Mouse (Mus musculus) forebrain, embryonic 10.5 days (tissue): ENCODE measurements around the gene Col26a1. TPM values are rescaled to one million over a fixed set of nuclear protein-coding genes. Genes with fewer than 3 reads are reported as not detected.

Experiments
- DNase-seq: peaks from one replicate; pipeline ENCODE4 v3.0.0-alpha.2; 2017; ENCODE audit warnings: low spot score; ENCODE audit errors: extremely low spot score
- H3K27ac ChIP-seq: fragments of 300-500 bp; sonication (generic); 2 replicates; pipeline ENCODE4 v1.5.1; 2016; ENCODE audit warnings: mild to moderate bottlenecking
- H3K27me3 ChIP-seq: fragments of 300-500 bp; sonication (generic); 2 replicates; pipeline ENCODE4 v1.6.1; 2016; ENCODE audit warnings: mild to moderate bottlenecking; ENCODE audit not compliant: poor library complexity, severe bottlenecking
- H3K36me3 ChIP-seq: fragments of 300-500 bp; sonication (generic); replicated peaks from 2 replicates; pipeline ENCODE4 v1.6.1; 2016; ENCODE audit warnings: mild to moderate bottlenecking, moderate library complexity
- H3K4me1 ChIP-seq: fragments of 300-500 bp; sonication (generic); 2 replicates; pipeline ENCODE4 v1.6.1; 2016
- H3K4me3 ChIP-seq: fragments of 300-500 bp; sonication (generic); 2 replicates; pipeline ENCODE4 v1.5.1; 2016; ENCODE audit warnings: mild to moderate bottlenecking, moderate library complexity
- H3K9me3 ChIP-seq: fragments of 300-500 bp; sonication (generic); 2 replicates; pipeline ENCODE4 v1.6.1; 2016; ENCODE audit warnings: mild to moderate bottlenecking, moderate library complexity
- WGBS: fragments of 180-500 bp; shearing (Covaris S2); methylation state at CpG from one replicate; pipeline ENCODE4 v1.1.7; 2016; 5-methylcytosine and 5-hydroxymethylcytosine counted together
- polyA plus RNA-seq: library from polyadenylated mRNA; unstranded; fragments of >200 nt; fragmentation: Nextera tagmentation; extraction: Ambion mirVana; gene quantifications from 2 replicates; pipeline ENCODE4 v1.2.1, GENCODE M21; 2016

Gene Col26a1
- polyA plus RNA-seq, result 48.6 and 48.9 TPM in 2 replicates

DNA sequence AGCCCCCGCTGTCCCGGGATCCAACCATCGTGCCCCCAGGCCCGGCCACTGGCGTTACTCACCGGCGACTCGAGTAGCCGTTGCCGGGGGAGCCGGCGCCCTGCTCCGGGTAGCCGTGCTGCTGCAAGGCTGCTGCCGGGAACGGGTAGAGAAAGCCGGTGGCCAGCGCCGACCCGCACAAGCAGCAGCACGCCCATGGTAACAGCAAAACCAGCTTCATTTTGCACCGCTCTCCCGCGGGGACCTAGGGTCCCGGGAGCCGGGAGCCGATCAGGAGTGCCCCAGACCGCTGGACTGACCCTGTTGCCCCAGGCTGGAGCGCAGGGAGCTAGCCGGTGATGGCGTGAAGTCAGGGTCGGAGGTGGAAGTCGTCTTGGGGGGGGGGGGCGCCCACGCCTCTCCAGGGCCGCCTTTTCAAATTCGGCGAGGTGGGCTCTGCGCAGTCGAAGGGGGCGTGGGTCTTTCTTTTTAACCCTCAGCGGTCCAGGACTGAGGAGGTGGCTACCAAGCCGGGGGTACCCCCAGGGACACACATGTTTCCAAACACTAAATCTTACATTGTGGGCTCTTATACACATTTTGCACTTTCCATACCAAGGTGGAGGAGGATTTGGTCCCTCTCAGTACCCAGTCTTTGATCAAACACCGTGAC, at the start of gene Col26a1:
Col26a1 (minus strand) TSS at position 422 of the 652 bp plus-strand sequence.
- Histone ChIP-seq H3K4me3 (peak within 1 kb of the TSS; percentile 59), H3K36me3 (peaks cover 4% of the 10 kb centered on the region), H3K27ac (peak within 1 kb of the TSS; percentile 82), H3K27me3 (peaks cover 50% of the 10 kb centered on the region), H3K9me3 (no peaks in the 10 kb centered on the region), H3K4me1 (peaks cover 41% of the 10 kb centered on the region)
- WGBS, result 1% methylated on average over 43 of the region's 44 CpGs
- no peak for DNase-seq

- 87% methylated on average over 14 of the region's 14 CpGs for WGBS
- Histone ChIP-seq H3K9me3 (no peaks in the 10 kb centered on the region), H3K27me3 (no peaks in the 10 kb centered on the region), H3K27ac (no peak overlapping the region), H3K4me1 (peaks cover 6% of the 10 kb centered on the region), H3K4me3 (no peak overlapping the region), H3K36me3 (0 out of 2 replicates have a peak, but pooled peaks cover 2% of the 10 kb centered on the region)
- DNase-seq, result no peak
Measured at GRCm38 (mm10) chr5:136931896-136932295, 48.9 kb upstream of the Col26a1 start.

- peak overlapping the region; percentile 80 for H3K27ac ChIP-seq
- peaks cover 13% of the 10 kb centered on the region; the same call in 1 of the 2 replicates for H3K36me3 ChIP-seq
- peak; percentile 87 for DNase-seq
- no peaks in the 10 kb centered on the region for H3K27me3 ChIP-seq
- peaks cover 6% of the 10 kb centered on the region for H3K4me1 ChIP-seq
- H3K4me3 ChIP-seq, result no peak overlapping the region
- WGBS, result 18% methylated on average over 4 of the region's 4 CpGs
- no peaks in the 10 kb centered on the region for H3K9me3 ChIP-seq
Measured at GRCm38 (mm10) chr5:136929073-136929472, 46.1 kb upstream of the Col26a1 start.

GRCm38 (mm10) chr5:136923751-136924478, 40.9 kb upstream of the Col26a1 start:
- Histone ChIP-seq H3K27ac (no peak overlapping the region), H3K27me3 (no peaks in the 10 kb centered on the region), H3K4me1 (peaks cover 9% of the 10 kb centered on the region), H3K36me3 (peaks cover 13% of the 10 kb centered on the region; the same call in 1 of the 2 replicates), H3K9me3 (no peaks in the 10 kb centered on the region), H3K4me3 (no peak overlapping the region)
- DNase-seq, result no peak
- WGBS, result 79% methylated on average over 7 of the region's 7 CpGs

- Histone ChIP-seq H3K4me1 (peaks cover 9% of the 10 kb centered on the region), H3K9me3 (no peaks in the 10 kb centered on the region), H3K27me3 (no peaks in the 10 kb centered on the region), H3K27ac (no peak overlapping the region), H3K4me3 (no peak overlapping the region), H3K36me3 (peaks cover 13% of the 10 kb centered on the region; the same call in 1 of the 2 replicates)
- DNase-seq, result no peak
- 91% methylated on average over 9 of the region's 9 CpGs for WGBS
Measured at GRCm38 (mm10) chr5:136922830-136923229, 39.8 kb upstream of the Col26a1 start.

GRCm38 (mm10) chr5:136919546-136920301, 36.7 kb upstream of the Col26a1 start:
- Histone ChIP-seq H3K36me3 (no peaks in the 10 kb centered on the region), H3K4me3 (peak overlapping the region; percentile 68), H3K27me3 (no peaks in the 10 kb centered on the region), H3K4me1 (peaks cover 9% of the 10 kb centered on the region), H3K27ac (peak overlapping the region; percentile 86), H3K9me3 (no peaks in the 10 kb centered on the region)
- DNase-seq, result no peak
- 28% methylated on average over 17 of the region's 18 CpGs for WGBS

DNA sequence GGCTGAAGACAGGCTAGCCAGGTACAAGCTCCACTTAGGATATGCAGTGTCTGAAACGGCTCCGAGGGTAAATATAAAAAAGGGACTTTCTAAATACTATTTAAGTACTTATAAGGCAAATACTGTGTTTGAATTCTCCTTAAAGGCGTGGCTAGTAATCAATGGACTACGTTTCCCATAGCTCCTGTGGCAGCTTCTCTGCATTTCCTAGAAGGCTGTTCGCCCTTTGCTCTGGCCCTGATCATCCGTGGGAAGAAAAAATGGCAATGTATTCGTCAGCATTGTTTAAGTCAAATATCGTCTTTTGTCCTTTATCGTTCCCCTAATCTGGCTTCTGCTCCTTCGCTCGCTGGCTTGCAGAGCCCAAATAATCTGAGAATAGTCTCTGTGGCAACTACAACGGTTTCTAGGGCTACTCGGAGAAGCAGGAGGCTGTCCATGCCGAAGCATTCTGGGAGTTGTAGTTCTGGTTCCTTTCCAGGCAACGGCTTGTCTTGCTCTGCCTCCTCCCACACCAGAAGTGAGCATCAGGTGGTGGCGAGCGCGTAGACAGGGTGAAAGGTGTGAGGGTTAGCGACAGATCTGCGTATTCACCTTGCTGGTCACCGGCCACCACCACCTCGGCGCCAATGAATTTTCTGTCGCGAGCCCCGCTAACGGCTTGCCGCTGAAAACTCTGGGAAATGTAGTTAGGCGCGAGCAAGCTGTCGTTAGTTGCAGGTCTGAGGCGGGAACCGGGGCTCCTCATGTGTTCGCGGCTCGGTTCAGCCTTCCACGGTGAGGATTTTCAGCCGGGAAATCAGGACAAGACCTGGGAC, 35.9 kb upstream of the Col26a1 start:
- 4% methylated on average over 38 of the region's 38 CpGs for WGBS
- peaks cover 9% of the 10 kb centered on the region for H3K4me1 ChIP-seq
- peaks cover 6% of the 10 kb centered on the region for H3K36me3 ChIP-seq
- peak; percentile 80 for DNase-seq
- peak overlapping the region; percentile 68 for H3K4me3 ChIP-seq
- no peaks in the 10 kb centered on the region for H3K9me3 ChIP-seq
- no peaks in the 10 kb centered on the region for H3K27me3 ChIP-seq
- H3K27ac ChIP-seq, result peak overlapping the region; percentile 86

- H3K27ac ChIP-seq, result no peak overlapping the region
- peaks cover 17% of the 10 kb centered on the region for H3K36me3 ChIP-seq
- no peaks in the 10 kb centered on the region for H3K9me3 ChIP-seq
- 95% methylated on average over 8 of the region's 8 CpGs for whole genome bisulfite sequencing
- no peak for DNase-seq
- peaks cover 9% of the 10 kb centered on the region for H3K4me1 ChIP-seq
- H3K27me3 ChIP-seq, result no peaks in the 10 kb centered on the region
- no peak overlapping the region for H3K4me3 ChIP-seq
Measured at GRCm38 (mm10) chr5:136917613-136918242, 34.7 kb upstream of the Col26a1 start.

DNA sequence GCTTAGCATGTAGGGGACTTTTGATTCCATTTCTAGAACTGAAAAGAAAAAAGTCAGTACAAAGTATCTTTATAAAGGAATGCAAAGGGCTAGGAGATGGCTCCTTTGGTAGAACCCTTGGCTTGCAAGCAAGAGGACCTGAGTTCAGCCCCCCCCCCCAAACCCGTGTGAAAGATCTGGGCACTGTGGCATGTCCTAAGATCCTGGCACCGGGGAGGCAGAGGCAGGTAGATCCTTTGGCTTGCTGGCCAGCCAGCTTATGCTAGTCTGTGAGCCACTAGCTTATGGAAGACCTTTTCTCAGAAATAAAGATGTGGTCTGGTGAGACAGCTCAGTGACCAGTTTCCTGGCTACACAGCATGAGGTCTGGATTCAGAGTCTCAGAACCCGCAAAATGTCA, 31.2 kb upstream of the Col26a1 start:
- no peaks in the 10 kb centered on the region for H3K9me3 ChIP-seq
- H3K27me3 ChIP-seq, result no peaks in the 10 kb centered on the region
- no peak overlapping the region for H3K27ac ChIP-seq
- H3K4me3 ChIP-seq, result no peak overlapping the region
- peaks cover 3% of the 10 kb centered on the region for H3K4me1 ChIP-seq
- WGBS, result 86% methylated on average over 3 of the region's 3 CpGs
- DNase-seq, result no peak
- peaks cover 40% of the 10 kb centered on the region for H3K36me3 ChIP-seq

- Histone ChIP-seq H3K27me3 (no peaks in the 10 kb centered on the region), H3K4me3 (peak within 1 kb of the TSS; percentile 67), H3K27ac (peak within 1 kb of the TSS; percentile 86), H3K9me3 (peaks cover 2% of the 10 kb centered on the region; the same call in 1 of the 2 replicates), H3K36me3 (peaks cover 28% of the 10 kb centered on the region), H3K4me1 (peaks cover 18% of the 10 kb centered on the region)
- WGBS, result 9% methylated on average over 32 of the region's 32 CpGs
- DNase-seq, result peak; percentile 95
Measured at GRCm38 (mm10) chr5:136907991-136908857, 25.2 kb upstream of the Col26a1 start, which contains the start of gene Ift22. TSS of gene Ift22 (plus strand) at chr5:136908150.

- H3K27ac ChIP-seq, result peak overlapping the region; percentile 86
- 46% methylated on average over 9 of the region's 9 CpGs for WGBS
- DNase-seq, result no peak
Measured at GRCm38 (mm10) chr5:136907587-136907986, 24.6 kb upstream of the Col26a1 start.

More at GRCm38 (mm10) chr5:136907587-136907986, 24.6 kb upstream of the Col26a1 start:
- Histone ChIP-seq H3K27me3 (no peaks in the 10 kb centered on the region), H3K4me3 (peak overlapping the region; percentile 67), H3K4me1 (peaks cover 18% of the 10 kb centered on the region), H3K36me3 (peaks cover 21% of the 10 kb centered on the region), H3K9me3 (peaks cover 2% of the 10 kb centered on the region; the same call in 1 of the 2 replicates)
